Mouse (Mus musculus) cerebellum, adult 2 months (tissue): ENCODE results near the gene Tbce.

Source experiments
- CTCF ChIP-seq: fragments of 200-500 bp; IDR thresholded peaks from 2 replicates; pipeline ENCODE4 v1.5.1; 2011; ENCODE audit warnings: low read depth, mild to moderate bottlenecking, control low read depth, low read length, moderate library complexity, borderline replicate concordance; ENCODE audit not compliant: insufficient read depth
- POLR2A ChIP-seq: fragments of 200-500 bp; IDR thresholded peaks from 2 replicates; pipeline ENCODE4 v1.6.1; 2011; ENCODE audit warnings: low read length, control low read depth, borderline replicate concordance; ENCODE audit not compliant: insufficient read depth

DNA sequence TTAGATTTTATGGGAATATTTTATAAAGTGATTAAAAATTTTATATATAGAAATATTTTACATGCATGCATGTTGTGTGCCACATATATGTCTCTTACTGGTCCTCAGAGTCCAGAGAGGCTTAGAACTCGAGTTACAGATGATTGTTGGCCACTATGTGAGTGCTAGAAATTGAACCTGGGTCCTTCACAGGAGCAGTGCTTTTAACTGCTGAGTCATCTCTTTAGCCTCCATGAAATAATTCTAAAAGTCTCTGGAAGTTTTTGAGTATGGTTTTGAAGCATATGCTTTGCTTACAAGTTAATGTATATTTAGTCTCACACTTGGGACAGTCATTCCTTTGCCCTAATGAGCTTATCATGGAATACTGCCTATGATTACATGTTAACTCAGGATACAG lies 35.9 kb upstream of the Tbce start:
- TF ChIP-seq CTCF = no peak
- TF ChIP-seq POLR2A = no peak
